Mouse (Mus musculus) thymus, postnatal 0 days (tissue): Measurements from ENCODE around the gene Uhrf2. TPM values are rescaled to one million over a fixed set of nuclear protein-coding genes. Genes with fewer than 3 reads are reported as not detected.
A peak's percentile ranks its signal among the peaks of the same experiment; 100 is the strongest.

Experiments used
- DNase-seq: peaks from one replicate; pipeline ENCODE4 v3.0.0-alpha.2; 2015; ENCODE audit warnings: low spot score
- polyA plus RNA-seq: library from polyadenylated mRNA; unstranded; fragments of >200 nt; fragmentation: Nextera tagmentation; extraction: Ambion mirVana; gene quantifications from 2 replicates; pipeline ENCODE4 v1.2.1, GENCODE M21; 2015

Gene Uhrf2
- polyA plus RNA-seq, 1 experiment from 2014 or later: 54.4 TPM

- DNase-seq: no peak
Observed at GRCm38 (mm10) chr19:30118344-30119312, 88.3 kb downstream of the Uhrf2 start.

DNA sequence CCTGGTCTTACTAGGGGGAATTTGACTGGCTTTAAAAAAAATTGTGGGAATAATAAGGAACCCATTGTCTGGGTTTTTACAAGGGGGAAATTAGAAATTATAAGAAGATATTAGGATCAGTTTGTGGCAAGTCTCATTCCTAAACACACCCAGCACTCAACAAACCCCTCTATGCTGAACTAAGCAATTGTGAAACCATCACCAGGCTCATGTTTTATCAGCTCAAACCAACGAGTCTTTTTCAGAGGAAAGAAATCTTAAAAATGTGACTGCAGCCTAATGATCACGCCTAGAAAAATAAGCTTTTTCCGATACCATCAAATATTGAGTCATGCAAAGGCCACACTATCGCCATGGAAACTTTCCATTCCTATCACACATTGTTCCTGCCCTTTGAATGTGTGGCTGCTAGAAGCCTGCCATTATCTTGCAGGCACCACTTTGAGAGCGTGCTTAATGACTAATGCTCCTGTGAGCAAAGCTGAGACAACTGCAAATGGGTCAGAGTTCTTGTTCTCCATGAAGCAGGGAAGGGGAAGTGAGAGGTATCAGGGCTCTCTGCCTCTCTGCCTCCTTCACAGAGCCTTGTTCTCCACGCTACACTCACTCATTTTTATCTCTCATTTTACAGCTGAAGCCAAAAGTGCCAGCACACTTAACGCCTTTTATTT is 94.8 kb downstream of the Uhrf2 start:
- DNase-seq: no peak

DNA sequence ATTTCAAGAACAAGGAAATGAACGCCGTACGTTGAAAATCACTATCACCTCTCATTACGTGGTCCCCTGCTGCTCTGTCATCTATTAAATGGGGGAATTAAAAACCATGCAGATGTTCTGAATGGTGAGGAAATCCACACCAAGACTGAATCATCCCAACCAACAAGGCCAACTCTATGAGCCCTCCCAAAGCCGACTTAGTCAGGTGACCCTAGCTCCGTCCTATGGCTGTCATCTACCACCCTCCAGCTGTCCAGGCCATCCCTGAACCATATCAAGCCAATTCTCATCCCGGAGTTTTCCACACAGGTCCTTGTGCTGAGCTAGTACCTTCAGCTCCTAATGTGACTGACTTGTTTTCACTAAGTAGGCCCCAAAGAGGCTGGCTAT is 95.4 kb downstream of the Uhrf2 start:
- DNase-seq: no peak

- peak; percentile 55 for DNase-seq
Observed at GRCm38 (mm10) chr19:30128177-30128576, 97.9 kb downstream of the Uhrf2 start.

DNA sequence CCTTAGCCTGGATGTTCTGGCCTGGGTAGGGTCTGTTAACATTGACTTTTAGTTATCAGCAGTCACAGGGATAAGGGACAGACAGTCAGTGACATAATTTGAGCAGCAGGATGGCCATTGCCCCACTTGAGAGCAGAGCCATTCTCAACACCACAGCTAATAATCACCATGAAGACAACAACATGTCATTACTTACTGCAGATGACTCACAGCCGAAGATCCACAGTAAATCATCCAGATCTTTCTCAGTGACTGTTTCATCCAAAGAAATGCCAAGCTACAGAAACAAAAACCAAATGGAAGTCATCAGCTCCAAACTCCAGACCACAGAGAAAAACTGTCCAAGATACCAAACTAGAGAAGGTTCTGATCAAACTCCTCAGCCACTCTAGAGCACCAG is 106.0 kb downstream of the Uhrf2 start:
- DNase-seq: no peak

Other genes starting within 250 kb of the Uhrf2 start
- 4.2 and 5.4 TPM in 2 replicates for gene 9930021J03Rik, start 224.5 kb upstream of the Uhrf2 start, polyA plus RNA-seq
- gene Ranbp6, start 217.5 kb upstream of the Uhrf2 start, polyA plus RNA-seq: 16.9 and 17.8 TPM in 2 replicates
- 2.3 TPM in 2 replicates for gene Il33, start 105.4 kb upstream of the Uhrf2 start, polyA plus RNA-seq
- gene Trpd52l3, start 26.7 kb upstream of the Uhrf2 start, polyA plus RNA-seq: not detected in 2 replicates
- 0.27 and 0.30 TPM in 2 replicates for gene Gldc, start 144.9 kb downstream of the Uhrf2 start, polyA plus RNA-seq
- 0.59 and 0.66 TPM in 2 replicates for gene Mbl2, start 202.4 kb downstream of the Uhrf2 start, polyA plus RNA-seq